Mouse (Mus musculus): ENCODE measurements at regions not wholly inside any gene's neighbourhood (a gene's known extent, or its start where the extent isn't known, plus 50 kb on each side); places are given as distances from the start of the nearest gene placed in this dataset.

GRCm38 (mm10) chr13:51227836-51228235, 57.0 kb downstream of the Nxnl2 start:
- no peaks in the 10 kb centered on the region for H3K27me3 ChIP-seq (ENCODE audit: control insufficient read depth, insufficient read depth, low read length)
- no peaks in the 10 kb centered on the region for H3K36me3 ChIP-seq (ENCODE audit: control insufficient read depth, insufficient read depth, low read length)
- ATAC-seq (ENCODE audit: insufficient number of reproducible peaks, low FRiP score, low TSS enrichment, low read depth): no peak
- WGBS: 87% methylated on average over 9 of the region's 9 CpGs
- no peak overlapping the region for H3K27ac ChIP-seq (replicated peaks; ENCODE audit: low read depth, low read length)
- H3K9me3 ChIP-seq (ENCODE audit: control insufficient read depth, low read length): no peaks in the 10 kb centered on the region
- no peak overlapping the region for H3K4me2 ChIP-seq (ENCODE audit: low read depth, severe bottlenecking)
- no peak overlapping the region for H3K9ac ChIP-seq (ENCODE audit: low read length)
- no peak for DNase-seq (ENCODE audit: low spot score)
- H3K4me3 ChIP-seq (ENCODE audit: low read depth, low read length): no peak overlapping the region
- H3K4me1 ChIP-seq (ENCODE audit: control insufficient read depth, insufficient read depth, low read length): peaks cover 10% of the 10 kb centered on the region; the same call in 1 of the 2 replicates

- H3K4me3 ChIP-seq (ENCODE audit: low read depth, low read length): no peak overlapping the region
- 85% methylated on average over 30 of the region's 30 CpGs for WGBS
- no peaks in the 10 kb centered on the region for H3K27me3 ChIP-seq (ENCODE audit: control insufficient read depth, insufficient read depth, low read length)
- ATAC-seq (ENCODE audit: insufficient number of reproducible peaks, low FRiP score, low TSS enrichment, low read depth) (no peak), DNase-seq (ENCODE audit: low spot score) (no peak)
- H3K4me1 ChIP-seq (ENCODE audit: control insufficient read depth, insufficient read depth, low read length): 0 out of 2 replicates have a peak, but pooled peaks cover 6% of the 10 kb centered on the region
- H3K27ac ChIP-seq (replicated peaks; ENCODE audit: low read depth, low read length): 0 out of 2 replicates have a peak overlapping the region, but pooled peaks have one; percentile 14
- no peak overlapping the region for H3K4me2 ChIP-seq (ENCODE audit: low read depth, severe bottlenecking)
- H3K9ac ChIP-seq (ENCODE audit: low read length): 0 out of 2 replicates have a peak overlapping the region, but pooled peaks have one; percentile 3
- H3K36me3 ChIP-seq (ENCODE audit: control insufficient read depth, insufficient read depth, low read length): no peaks in the 10 kb centered on the region
- no peaks in the 10 kb centered on the region for H3K9me3 ChIP-seq (ENCODE audit: control insufficient read depth, low read length)
Measured at GRCm38 (mm10) chr13:51228862-51229770, 58.3 kb downstream of the Nxnl2 start.

DNA sequence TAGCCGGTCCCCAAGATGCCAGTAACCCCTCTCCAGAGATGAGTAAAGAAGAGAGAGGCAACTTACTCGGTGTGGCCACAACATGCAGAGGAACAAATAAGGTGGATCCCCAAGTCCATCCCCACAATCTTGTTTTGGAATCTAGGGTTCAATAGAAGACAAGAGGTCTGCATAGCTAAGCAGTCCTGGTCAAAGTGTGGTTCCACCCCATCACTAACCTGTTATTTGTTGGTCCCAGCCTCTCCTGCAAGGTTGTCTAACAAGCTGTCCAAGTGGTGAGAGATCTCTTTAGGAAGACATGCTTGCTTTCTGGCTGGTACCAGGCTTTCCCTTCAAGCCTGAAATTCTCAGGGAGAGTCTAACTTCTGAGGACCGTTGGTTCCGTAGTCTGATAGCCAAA, 59.0 kb downstream of the Nxnl2 start:
- no peak overlapping the region for H3K9ac ChIP-seq (ENCODE audit: low read length)
- H3K4me2 ChIP-seq (ENCODE audit: low read depth, severe bottlenecking): no peak overlapping the region
- no peak for DNase-seq (ENCODE audit: low spot score)
- H3K27me3 ChIP-seq (ENCODE audit: control insufficient read depth, insufficient read depth, low read length): no peaks in the 10 kb centered on the region
- no peaks in the 10 kb centered on the region for H3K9me3 ChIP-seq (ENCODE audit: control insufficient read depth, low read length)
- no peak overlapping the region for H3K4me3 ChIP-seq (ENCODE audit: low read depth, low read length)
- 0 out of 2 replicates have a peak, but pooled peaks cover 6% of the 10 kb centered on the region for H3K4me1 ChIP-seq (ENCODE audit: control insufficient read depth, insufficient read depth, low read length)
- WGBS: 90% methylated on average over 4 of the region's 4 CpGs
- no peak for ATAC-seq (ENCODE audit: insufficient number of reproducible peaks, low FRiP score, low TSS enrichment, low read depth)
- H3K36me3 ChIP-seq (ENCODE audit: control insufficient read depth, insufficient read depth, low read length): no peaks in the 10 kb centered on the region
- no peak overlapping the region for H3K27ac ChIP-seq (replicated peaks; ENCODE audit: low read depth, low read length)

DNA sequence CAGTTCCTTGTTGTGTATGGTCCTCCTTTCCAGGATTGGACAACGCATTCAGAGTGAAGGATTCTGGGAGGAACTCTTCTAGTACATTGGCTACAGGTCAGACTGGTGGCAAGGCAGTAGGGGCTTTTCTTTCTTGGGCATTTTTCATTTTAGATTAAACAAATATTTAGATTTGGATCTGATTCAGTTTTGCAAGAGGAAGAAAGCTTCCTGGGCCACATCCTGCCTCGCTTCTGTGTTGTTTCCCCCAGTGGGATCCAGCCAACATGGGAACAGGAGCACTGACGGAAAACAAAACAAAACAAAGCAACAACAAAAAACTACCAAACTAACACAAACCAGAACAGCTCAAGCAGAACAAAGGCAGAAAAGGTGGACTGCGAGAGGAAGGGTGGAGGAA, 60.8 kb downstream of the Nxnl2 start:
- no peaks in the 10 kb centered on the region for H3K36me3 ChIP-seq (ENCODE audit: control insufficient read depth, insufficient read depth, low read length)
- WGBS: 83% methylated on average over 4 of the region's 4 CpGs
- no peak overlapping the region for H3K9ac ChIP-seq (ENCODE audit: low read length)
- 0 out of 2 replicates have a peak, but pooled peaks cover 6% of the 10 kb centered on the region for H3K4me1 ChIP-seq (ENCODE audit: control insufficient read depth, insufficient read depth, low read length)
- H3K27me3 ChIP-seq (ENCODE audit: control insufficient read depth, insufficient read depth, low read length): no peaks in the 10 kb centered on the region
- no peak overlapping the region for H3K4me2 ChIP-seq (ENCODE audit: low read depth, severe bottlenecking)
- no peak overlapping the region for H3K4me3 ChIP-seq (ENCODE audit: low read depth, low read length)
- H3K27ac ChIP-seq (replicated peaks; ENCODE audit: low read depth, low read length): no peak overlapping the region
- H3K9me3 ChIP-seq (ENCODE audit: control insufficient read depth, low read length): no peaks in the 10 kb centered on the region
- DNase-seq (ENCODE audit: low spot score) (no peak), ATAC-seq (ENCODE audit: insufficient number of reproducible peaks, low FRiP score, low TSS enrichment, low read depth) (no peak)

DNA sequence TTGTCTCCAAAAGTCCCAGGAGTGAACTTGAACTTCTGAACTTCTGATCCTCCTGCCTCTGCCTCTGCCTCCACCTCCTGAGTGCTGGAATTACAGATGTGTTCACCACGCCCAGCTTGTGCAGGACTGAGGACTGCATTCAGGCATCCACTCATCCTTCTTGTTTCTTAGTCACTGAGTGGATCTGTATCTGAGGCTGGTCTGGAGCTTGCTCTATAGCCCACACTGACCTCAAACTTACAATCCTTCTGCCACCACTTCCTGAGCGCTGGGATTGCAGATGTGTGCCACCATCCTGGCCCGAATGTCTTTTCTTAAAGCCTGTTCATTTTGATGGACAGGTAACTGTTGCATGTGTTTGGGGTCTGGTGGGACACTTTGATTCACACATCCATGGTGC, 76.6 kb downstream of the Nxnl2 start:
- 91% methylated on average over 3 of the region's 3 CpGs for WGBS
- Histone ChIP-seq H3K4me2 (ENCODE audit: low read depth, severe bottlenecking) (no peak overlapping the region), H3K27ac (replicated peaks; ENCODE audit: low read depth, low read length) (no peak overlapping the region), H3K4me1 (ENCODE audit: control insufficient read depth, insufficient read depth, low read length) (no peaks in the 10 kb centered on the region), H3K36me3 (ENCODE audit: control insufficient read depth, insufficient read depth, low read length) (no peaks in the 10 kb centered on the region), H3K27me3 (ENCODE audit: control insufficient read depth, insufficient read depth, low read length) (no peaks in the 10 kb centered on the region), H3K9me3 (ENCODE audit: control insufficient read depth, low read length) (0 out of 2 replicates have a peak, but pooled peaks cover 2% of the 10 kb centered on the region), H3K9ac (ENCODE audit: low read length) (no peak overlapping the region), H3K4me3 (ENCODE audit: low read depth, low read length) (no peak overlapping the region)
- no peak for ATAC-seq (ENCODE audit: insufficient number of reproducible peaks, low FRiP score, low TSS enrichment, low read depth)
- no peak for DNase-seq (ENCODE audit: low spot score)

DNA sequence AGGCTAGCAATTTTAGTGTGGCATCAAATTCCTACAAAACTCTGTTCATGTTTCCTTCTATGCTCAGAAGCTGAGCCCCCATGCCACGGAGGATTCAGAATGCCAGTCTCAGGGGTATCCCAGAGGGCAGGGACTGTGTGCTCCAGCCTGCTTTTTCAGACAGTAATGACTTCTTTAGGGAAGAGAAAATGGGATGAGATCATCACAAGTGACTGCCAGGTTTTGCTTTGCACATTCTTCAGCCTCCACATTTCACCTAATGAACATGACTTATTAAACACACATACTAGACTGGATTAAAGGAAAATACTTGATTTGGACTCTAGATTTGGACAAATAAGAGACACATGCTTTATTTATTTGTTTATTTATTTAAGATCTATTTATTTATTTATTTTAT, 82.5 kb downstream of the Nxnl2 start:
- DNase-seq (ENCODE audit: low spot score) (no peak), ATAC-seq (ENCODE audit: insufficient number of reproducible peaks, low FRiP score, low TSS enrichment, low read depth) (no peak)
- no peak overlapping the region for H3K4me3 ChIP-seq (ENCODE audit: low read depth, low read length)
- no peak overlapping the region for H3K9ac ChIP-seq (ENCODE audit: low read length)
- H3K27ac ChIP-seq (replicated peaks; ENCODE audit: low read depth, low read length): no peak overlapping the region
- WGBS: 90% methylated on average over 1 of the region's 1 CpGs
- no peak overlapping the region for H3K4me2 ChIP-seq (ENCODE audit: low read depth, severe bottlenecking)
- peaks cover 9% of the 10 kb centered on the region for H3K4me1 ChIP-seq (ENCODE audit: control insufficient read depth, insufficient read depth, low read length)
- no peaks in the 10 kb centered on the region for H3K27me3 ChIP-seq (ENCODE audit: control insufficient read depth, insufficient read depth, low read length)
- H3K9me3 ChIP-seq (ENCODE audit: control insufficient read depth, low read length): no peaks in the 10 kb centered on the region; the same call in 1 of the 2 replicates
- no peaks in the 10 kb centered on the region for H3K36me3 ChIP-seq (ENCODE audit: control insufficient read depth, insufficient read depth, low read length)

DNA sequence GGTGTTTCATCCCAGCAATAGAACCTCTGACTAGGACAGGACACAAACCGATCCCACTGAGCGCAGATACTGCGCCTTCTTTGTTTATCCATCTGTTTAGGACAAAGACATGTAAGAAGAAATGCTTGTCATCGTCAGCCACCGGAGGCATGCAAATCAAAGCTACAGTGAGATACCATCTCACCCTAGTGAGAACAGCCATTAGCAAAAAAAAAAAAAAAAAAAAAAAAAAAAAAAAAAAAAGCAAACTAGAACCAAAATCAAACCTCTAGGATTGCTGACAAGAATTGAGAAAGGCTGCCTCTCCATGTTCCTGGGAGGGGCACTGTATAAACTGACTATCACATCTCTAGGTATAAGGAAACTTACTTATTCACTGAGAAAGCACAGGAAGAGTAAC, 84.9 kb downstream of the Nxnl2 start:
- Histone ChIP-seq H3K27ac (replicated peaks; ENCODE audit: low read depth, low read length) (no peak overlapping the region), H3K4me1 (ENCODE audit: control insufficient read depth, insufficient read depth, low read length) (peaks cover 28% of the 10 kb centered on the region), H3K36me3 (ENCODE audit: control insufficient read depth, insufficient read depth, low read length) (no peaks in the 10 kb centered on the region), H3K9ac (ENCODE audit: low read length) (no peak overlapping the region), H3K9me3 (ENCODE audit: control insufficient read depth, low read length) (no peaks in the 10 kb centered on the region; the same call in 1 of the 2 replicates), H3K27me3 (ENCODE audit: control insufficient read depth, insufficient read depth, low read length) (no peaks in the 10 kb centered on the region), H3K4me2 (ENCODE audit: low read depth, severe bottlenecking) (no peak overlapping the region), H3K4me3 (ENCODE audit: low read depth, low read length) (no peak overlapping the region)
- DNase-seq (ENCODE audit: low spot score) (no peak), ATAC-seq (ENCODE audit: insufficient number of reproducible peaks, low FRiP score, low TSS enrichment, low read depth) (no peak)
- 93% methylated on average over 5 of the region's 5 CpGs for WGBS

DNA sequence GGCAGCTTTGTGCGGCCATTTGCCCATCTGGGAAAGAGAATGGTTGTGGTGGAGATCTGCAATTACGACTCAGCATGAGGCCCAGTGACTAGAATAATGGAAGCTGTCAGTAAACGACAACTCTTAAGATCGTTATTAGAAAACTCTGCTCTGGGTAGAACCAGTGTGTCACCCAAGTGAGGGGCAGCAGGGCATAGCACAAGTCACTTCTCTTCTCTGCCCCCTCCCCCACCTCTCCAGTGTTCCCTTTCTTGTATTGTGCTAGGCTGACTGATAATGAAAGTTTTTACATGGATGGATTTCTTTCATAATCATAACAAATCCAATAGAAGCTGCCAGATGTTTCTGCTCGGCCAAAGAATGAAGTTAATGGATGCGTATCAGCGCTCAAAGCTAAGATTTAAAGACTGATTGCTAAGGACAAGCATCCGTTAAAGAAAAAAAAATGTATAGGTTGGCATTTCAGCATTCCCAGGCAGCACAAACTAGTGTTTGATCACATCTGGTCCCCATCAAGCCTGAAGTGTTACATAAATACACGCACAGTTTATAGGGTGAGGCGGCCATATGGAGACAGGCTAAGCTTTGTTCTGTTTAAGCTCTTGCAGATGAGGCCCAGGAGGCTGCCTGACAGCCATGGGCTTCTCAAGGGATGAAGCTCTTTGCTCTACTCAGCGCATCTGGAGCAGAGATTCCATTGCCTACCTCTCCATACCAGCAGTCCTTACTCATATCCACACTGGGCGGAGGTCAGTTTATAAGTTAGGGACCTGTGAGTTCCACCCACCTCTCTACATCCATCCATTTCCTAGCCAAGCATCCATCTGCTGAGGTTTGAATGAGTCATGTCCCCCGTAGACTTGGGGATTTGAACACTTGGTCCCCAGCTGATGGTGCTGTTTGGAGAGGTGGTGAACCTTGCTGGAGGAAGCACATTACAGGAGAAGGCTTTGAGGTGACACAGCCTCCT, 88.2 kb downstream of the Nxnl2 start:
- peak; percentile 89 for DNase-seq (ENCODE audit: low spot score)
- no peaks in the 10 kb centered on the region; the same call in 1 of the 2 replicates for H3K9me3 ChIP-seq (ENCODE audit: control insufficient read depth, low read length)
- peak overlapping the region; percentile 3; the same call in 1 of the 2 replicates for H3K4me2 ChIP-seq (ENCODE audit: low read depth, severe bottlenecking)
- WGBS: 11% methylated on average over 13 of the region's 13 CpGs
- ATAC-seq (ENCODE audit: insufficient number of reproducible peaks, low FRiP score, low TSS enrichment, low read depth): peak; percentile 91
- peak overlapping the region; percentile 94 for H3K27ac ChIP-seq (replicated peaks; ENCODE audit: low read depth, low read length)
- no peak overlapping the region for H3K4me3 ChIP-seq (ENCODE audit: low read depth, low read length)
- H3K9ac ChIP-seq (ENCODE audit: low read length): no peak overlapping the region
- H3K36me3 ChIP-seq (ENCODE audit: control insufficient read depth, insufficient read depth, low read length): no peaks in the 10 kb centered on the region
- H3K4me1 ChIP-seq (ENCODE audit: control insufficient read depth, insufficient read depth, low read length): peaks cover 43% of the 10 kb centered on the region
- no peaks in the 10 kb centered on the region for H3K27me3 ChIP-seq (ENCODE audit: control insufficient read depth, insufficient read depth, low read length)

Measured in limb, embryonic 11.5 days (tissue).